Mouse (Mus musculus) CH12.LX (cell line): ENCODE results near the gene Zpr1. TPM values are rescaled to one million over a fixed set of nuclear protein-coding genes. Genes with fewer than 3 reads are reported as not detected.
A peak's percentile ranks its signal among the peaks of the same experiment; 100 is the strongest.

Experiments
- DNase-seq: peaks from one replicate; pipeline ENCODE4 v3.0.0-alpha.2; 2013; ENCODE audit errors: extremely low read depth
- H3K27ac ChIP-seq: 2 replicates; pipeline ENCODE4 v1.5.1; 2012; ENCODE audit warnings: low read depth, mild to moderate bottlenecking, control low read depth, moderate library complexity; ENCODE audit not compliant: insufficient read depth
- H3K27me3 ChIP-seq: replicated peaks from 2 replicates; pipeline ENCODE3; 2012; ENCODE audit warnings: inconsistent platforms
- H3K36me3 ChIP-seq, 2 experiments: replicated peaks in 1 of 2; 2 replicates each; pipeline versions ENCODE3 to v1.6.1; 2012; ENCODE audit warnings: inconsistent platforms in 1 of 2, low read length in 1 of 2, mild to moderate bottlenecking in 1 of 2, mixed read lengths in 1 of 2, moderate library complexity in 1 of 2; ENCODE audit not compliant: control insufficient read depth in 1 of 2, insufficient read depth in 1 of 2
- H3K4me1 ChIP-seq, 2 experiments: 2 replicates each; pipeline ENCODE4 v1.6.1; 2012; ENCODE audit warnings: inconsistent platforms in 1 of 2, moderate library complexity in 1 of 2; ENCODE audit not compliant: insufficient read depth in 2 of 2, control insufficient read depth in 1 of 2
- H3K4me2 ChIP-seq: 2 replicates; pipeline ENCODE4 v1.6.1; 2012; ENCODE audit warnings: low read depth, mild to moderate bottlenecking, control low read depth; ENCODE audit not compliant: poor library complexity, insufficient read depth, severe bottlenecking
- H3K4me3 ChIP-seq, 3 experiments: fragments of 150-350 bp in 1 of 3; sonication (generic) in 1 of 3; replicated peaks in 1 of 3; 2 replicates each; pipeline versions ENCODE3 to v1.5.1; 2011 to 2012; ENCODE audit warnings: low read depth in 2 of 3, low read length in 2 of 3, mild to moderate bottlenecking in 2 of 3, moderate library complexity in 2 of 3, control low read depth in 1 of 3, improper control_type of control experiment in 1 of 3, inconsistent platforms in 1 of 3, mixed read lengths in 1 of 3; ENCODE audit not compliant: poor library complexity in 1 of 3
- H3K79me2 ChIP-seq: replicated peaks from 2 replicates; pipeline ENCODE4 v1.6.1; 2012; ENCODE audit warnings: mild to moderate bottlenecking, moderate library complexity; ENCODE audit not compliant: control insufficient read depth, poor library complexity, insufficient read depth, severe bottlenecking; ENCODE audit errors: extremely low read depth
- H3K9ac ChIP-seq: 2 replicates; pipeline ENCODE4 v1.6.1; 2012; ENCODE audit warnings: low read depth, mild to moderate bottlenecking, control low read depth, moderate library complexity; ENCODE audit not compliant: insufficient read depth
- H3K9me3 ChIP-seq: replicated peaks from 2 replicates; pipeline ENCODE3; 2012; ENCODE audit warnings: low read length, inconsistent platforms, mixed read lengths
- CHD1 ChIP-seq: IDR thresholded peaks from 2 replicates; pipeline ENCODE4 v1.6.1; 2012; ENCODE audit warnings: low read depth, low read length, improper control_type of control experiment, inconsistent platforms
- CTCF ChIP-seq, 2 experiments: IDR thresholded peaks in 1 of 2; conservative IDR thresholded peaks in 1 of 2; 2 replicates each; pipeline ENCODE4 v1.5.1; 2011 to 2012; ENCODE audit warnings: low read depth in 2 of 2, low read length in 2 of 2, improper control_type of control experiment in 1 of 2, inconsistent platforms in 1 of 2, mild to moderate bottlenecking in 1 of 2, moderate library complexity in 1 of 2
- E2F4 ChIP-seq: IDR thresholded peaks from 2 replicates; pipeline ENCODE4 v1.6.1; 2011; ENCODE audit warnings: low read depth, low read length, improper control_type of control experiment; ENCODE audit not compliant: insufficient replicate concordance
- ELF1 ChIP-seq: IDR thresholded peaks from 2 replicates; pipeline ENCODE4 v1.6.1; 2014; ENCODE audit warnings: low read depth, mild to moderate bottlenecking, inconsistent platforms, low read length, improper control_type of control experiment
- EP300 ChIP-seq: IDR thresholded peaks from 2 replicates; pipeline ENCODE4 v1.6.1; 2011; ENCODE audit warnings: low read length, improper control_type of control experiment
- ETS1 ChIP-seq: conservative IDR thresholded peaks from 2 replicates; pipeline ENCODE4 v1.6.1; 2012; ENCODE audit warnings: low read depth, mild to moderate bottlenecking, inconsistent platforms, low read length, improper control_type of control experiment, moderate library complexity
- HCFC1 ChIP-seq: IDR thresholded peaks from 2 replicates; pipeline ENCODE4 v1.6.1; 2012; ENCODE audit warnings: low read depth, mild to moderate bottlenecking, inconsistent platforms, low read length, improper control_type of control experiment
- JUND ChIP-seq: conservative IDR thresholded peaks from 2 replicates; pipeline ENCODE4 v1.6.1; 2011; ENCODE audit warnings: low read depth, low read length, improper control_type of control experiment
- MAZ ChIP-seq: IDR thresholded peaks from 2 replicates; pipeline ENCODE4 v1.6.1; 2012; ENCODE audit warnings: low read depth, mild to moderate bottlenecking, inconsistent platforms, low read length, improper control_type of control experiment, moderate library complexity
- MEF2A ChIP-seq: IDR thresholded peaks from 2 replicates; pipeline ENCODE4 v1.6.1; 2014; ENCODE audit warnings: low read depth, mild to moderate bottlenecking, inconsistent platforms, low read length, improper control_type of control experiment, borderline replicate concordance
- MXI1 ChIP-seq: IDR thresholded peaks from 2 replicates; pipeline ENCODE4 v1.6.1; 2011; ENCODE audit warnings: mild to moderate bottlenecking, low read depth, low read length, improper control_type of control experiment
- MYC ChIP-seq: IDR thresholded peaks from 2 replicates; pipeline ENCODE4 v1.6.1; 2011; ENCODE audit warnings: low read depth, mild to moderate bottlenecking, improper control_type of control experiment, low read length
- POLR2A ChIP-seq: IDR thresholded peaks from 2 replicates; pipeline ENCODE4 v1.6.1; 2011; ENCODE audit warnings: low read depth, mild to moderate bottlenecking, improper control_type of control experiment, low read length
- SIN3A ChIP-seq: IDR thresholded peaks from 2 replicates; pipeline ENCODE4 v1.6.1; 2012; ENCODE audit warnings: low read length, improper control_type of control experiment, inconsistent platforms
- TBP ChIP-seq: conservative IDR thresholded peaks from 2 replicates; pipeline ENCODE4 v1.6.1; 2011; ENCODE audit warnings: low read depth, low read length, improper control_type of control experiment
- UBTF ChIP-seq: IDR thresholded peaks from 2 replicates; pipeline ENCODE4 v1.6.1; 2012; ENCODE audit warnings: low read depth, mild to moderate bottlenecking, inconsistent platforms, low read length, improper control_type of control experiment, moderate library complexity
- ZKSCAN1 ChIP-seq: IDR thresholded peaks from 2 replicates; pipeline ENCODE4 v1.6.1; 2012; ENCODE audit warnings: low read depth, inconsistent platforms, low read length, improper control_type of control experiment, borderline replicate concordance
- ZNF384 ChIP-seq: IDR thresholded peaks from 2 replicates; pipeline ENCODE4 v1.6.1; 2012; ENCODE audit warnings: low read depth, low read length, improper control_type of control experiment, inconsistent platforms
- dilution Hi-C: fragments of 300-500 bp; cut with MboI; formaldehyde crosslinking; loops from 2 replicates; pipeline ENCODE4 v1.14.3; 2020; ENCODE audit warnings: low sequenced_read_pairs; ENCODE audit not compliant: extremely low pct_unique_long_range_greater_than_20kb, extremely low pct_ligation_motif_present
- in situ Hi-C: fragments of 300-500 bp; cut with MboI; formaldehyde crosslinking; loops from 3 replicates; pipeline ENCODE4 v1.14.3; 2019; ENCODE audit warnings: low sequenced_read_pairs, low pct_ligation_motif_present, low pct_unique_long_range_greater_than_20kb, mixed read lengths
- polyA plus RNA-seq: library from polyadenylated mRNA; unstranded; fragments of >175 nt; gene quantifications from 2 replicates; pipeline ENCODE4 v1.2.1, GENCODE M21; 2012; ENCODE audit warnings: low read depth; ENCODE audit not compliant: insufficient read length
- total RNA-seq, 2 experiments: library from RNA; depleted of rRNA; stranded (reverse); fragments of 300-350 nt in 1 of 2; fragments of >200 nt in 1 of 2; gene quantifications; 2 replicates each; pipeline ENCODE4 v1.2.3; 2012 to 2014

Gene Zpr1
- total and polyA plus RNA-seq, 3 experiments: 46.0 to 108 (median 66.8) TPM

DNA sequence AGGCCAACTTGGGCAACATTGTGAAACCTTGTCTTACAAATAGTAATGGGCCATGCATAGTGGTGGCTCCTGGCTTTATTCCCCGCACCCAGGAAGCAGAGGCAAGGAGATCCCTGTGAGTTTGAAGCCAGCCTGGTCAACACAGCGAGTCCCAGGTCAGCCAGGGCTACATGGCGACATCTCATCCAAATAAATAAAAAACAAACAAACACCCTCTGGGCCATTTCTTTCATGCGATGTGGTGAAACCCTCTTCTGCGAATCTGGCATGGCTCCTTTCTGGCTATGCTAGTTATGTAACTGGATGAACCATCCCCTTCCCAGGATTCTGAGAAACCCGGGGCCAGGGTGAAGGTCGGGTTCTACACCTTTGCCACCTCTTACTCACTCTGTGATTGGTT, 16.7 kb upstream of the Zpr1 start:
- Histone ChIP-seq H3K4me1 (peaks cover 3 to 12% of the 10 kb centered on the region in 2 experiments), H3K9ac (no peak overlapping the region), H3K27ac (no peak overlapping the region), H3K4me2 (no peak overlapping the region), H3K9me3 (no peaks in the 10 kb centered on the region), H3K4me3 (no peak overlapping the region), H3K79me2 (no peaks in the 10 kb centered on the region), H3K36me3 (no peaks in the 10 kb centered on the region), H3K27me3 (peaks cover 2% of the 10 kb centered on the region)
- TF ChIP-seq MXI1 (no peak), CTCF (conservative IDR thresholded peaks at IDR 0.05 in 1 of 2, IDR thresholded peaks at IDR 0.05 in 1 of 2; ENCODE audit: low read depth in 2 of 2, low read length in 2 of 2) (no peak), MEF2A (no peak), ETS1 (no peak), HCFC1 (no peak), MAZ (no peak), ELF1 (no peak)
- in situ Hi-C loops: no loop called here
- dilution Hi-C loops: no loop called here
- no peak for DNase-seq

DNA sequence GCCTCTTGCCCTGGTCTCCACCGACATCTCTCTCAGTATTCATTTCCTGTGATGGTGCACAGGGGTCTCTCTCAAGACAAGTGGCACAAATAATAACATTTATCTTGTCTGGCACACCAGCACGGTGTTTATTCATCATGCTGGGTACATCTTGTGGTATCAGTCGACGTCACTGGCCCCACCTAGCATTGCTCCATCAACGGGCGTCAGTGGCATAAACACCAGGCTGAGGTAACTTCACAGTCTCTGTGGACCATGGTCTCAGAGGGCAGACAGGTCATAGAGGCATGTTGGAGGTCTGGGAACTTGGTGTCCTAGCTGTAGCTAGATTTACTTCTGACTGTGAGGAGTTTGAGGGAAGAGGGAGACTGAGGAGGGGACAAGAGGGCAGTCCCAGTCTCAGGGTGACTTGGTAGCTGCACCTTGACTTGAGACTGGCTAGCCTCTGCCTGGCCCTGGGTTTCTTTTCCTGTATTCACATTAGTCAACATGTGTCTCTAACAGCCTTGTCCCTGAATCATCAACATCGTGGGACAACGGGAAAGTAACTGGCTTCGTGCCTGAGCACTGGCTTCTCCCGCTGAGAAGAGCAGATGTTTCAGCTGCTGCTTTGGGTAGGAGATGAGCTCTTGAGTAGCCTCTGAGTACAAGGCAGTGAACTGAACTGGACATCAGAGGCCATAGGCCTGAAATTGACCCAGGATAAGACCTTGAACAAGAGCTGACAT, 16.0 kb upstream of the Zpr1 start:
- in situ Hi-C loops: no loop called here
- no peak overlapping the region for H3K4me2 ChIP-seq
- H3K4me1 ChIP-seq: peaks cover 3 to 12% of the 10 kb centered on the region in 2 experiments
- H3K27ac ChIP-seq: no peak overlapping the region
- H3K79me2 ChIP-seq: no peaks in the 10 kb centered on the region
- H3K9me3 ChIP-seq: no peaks in the 10 kb centered on the region
- TF ChIP-seq ZNF384: no peak
- no peak for TF ChIP-seq E2F4
- TF ChIP-seq CTCF (conservative IDR thresholded peaks at IDR 0.05 in 1 of 2, IDR thresholded peaks at IDR 0.05 in 1 of 2; ENCODE audit: low read depth in 2 of 2, low read length in 2 of 2): no peak
- TF ChIP-seq POLR2A: no peak
- no peak for TF ChIP-seq HCFC1
- TF ChIP-seq UBTF: no peak
- no peak for TF ChIP-seq MYC
- no peak for TF ChIP-seq CHD1
- no peak for TF ChIP-seq MXI1
- TF ChIP-seq ETS1: no peak
- TF ChIP-seq SIN3A: no peak
- no peak for TF ChIP-seq TBP
- no peak for TF ChIP-seq EP300
- no peak for TF ChIP-seq JUND
- TF ChIP-seq ZKSCAN1: no peak
- TF ChIP-seq, all 38 proteins: peak for 0
- DNase-seq: no peak
- dilution Hi-C loops: no loop called here
- Histone ChIP-seq H3K4me3 (peak overlapping the region in 2 of 3 experiments; percentile 21 to 38), H3K9ac (no peak overlapping the region), H3K36me3 (no peaks in the 10 kb centered on the region), H3K27me3 (no peaks in the 10 kb centered on the region)
